Mouse (Mus musculus) kidney, embryonic 15.5 days (tissue): ENCODE data around the gene Setmar. TPM values are rescaled to one million over a fixed set of nuclear protein-coding genes. Genes with fewer than 3 reads are reported as not detected.
"Not testable (repeated sequence)": the region's sequence is repeated elsewhere in the genome, so short reads cannot be mapped to it uniquely, and the experiment has no call there.

Experiments used
- ATAC-seq: fragments of 200-750 bp; cut with Nextera tagmentation; replicated peaks from 2 replicates; pipeline ENCODE4 v1.8.0; 2017; ENCODE audit warnings: moderate TSS enrichment; ENCODE audit not compliant: low FRiP score
- H3K27ac ChIP-seq: fragments of 300-500 bp; sonication (generic); 2 replicates; pipeline ENCODE4 v1.5.1; 2015; ENCODE audit warnings: mild to moderate bottlenecking, inconsistent platforms
- H3K27me3 ChIP-seq: fragments of 300-500 bp; sonication (generic); 2 replicates; pipeline ENCODE4 v1.6.1; 2015; ENCODE audit warnings: inconsistent platforms
- H3K36me3 ChIP-seq: fragments of 300-500 bp; sonication (generic); 2 replicates; pipeline ENCODE4 v1.6.1; 2015; ENCODE audit warnings: inconsistent platforms
- H3K4me1 ChIP-seq: fragments of 300-500 bp; sonication (generic); 2 replicates; pipeline ENCODE4 v1.6.1; 2015; ENCODE audit warnings: inconsistent platforms
- H3K4me2 ChIP-seq: fragments of 300-500 bp; sonication (generic); 2 replicates; pipeline ENCODE4 v1.6.1; 2015; ENCODE audit warnings: moderate library complexity, mild to moderate bottlenecking, inconsistent platforms
- H3K4me3 ChIP-seq: fragments of 300-500 bp; sonication (generic); replicated peaks from 2 replicates; pipeline ENCODE4 v1.5.1; 2015; ENCODE audit warnings: mild to moderate bottlenecking, inconsistent platforms
- H3K9ac ChIP-seq: fragments of 300-500 bp; sonication (generic); 2 replicates; pipeline ENCODE4 v1.6.1; 2015; ENCODE audit warnings: mild to moderate bottlenecking, inconsistent platforms
- H3K9me3 ChIP-seq: fragments of 300-500 bp; sonication (generic); replicated peaks from 2 replicates; pipeline ENCODE4 v1.6.1; 2016; ENCODE audit warnings: inconsistent platforms
- WGBS: fragments of 180-500 bp; shearing (Covaris S2); methylation state at CpG from one replicate; pipeline ENCODE4 v1.1.7; 2015; ENCODE audit warnings: mixed read lengths; 5-methylcytosine and 5-hydroxymethylcytosine counted together
- polyA plus RNA-seq: library from polyadenylated mRNA; unstranded; fragments of >200 nt; fragmentation: Nextera tagmentation; extraction: Ambion mirVana; gene quantifications from 2 replicates; pipeline ENCODE4 v1.2.1, GENCODE M21; 2015

Gene Setmar
- polyA plus RNA-seq, result 7.3 and 9.2 TPM in 2 replicates

- H3K27me3 ChIP-seq, result no peaks in the 10 kb centered on the region
- ATAC-seq, result peak; percentile 99
- no peaks in the 10 kb centered on the region for H3K36me3 ChIP-seq
- H3K27ac ChIP-seq, result peak within 1 kb of the TSS; percentile 93
- H3K9ac ChIP-seq, result peak within 1 kb of the TSS; percentile 53
- no peaks in the 10 kb centered on the region for H3K4me1 ChIP-seq
- H3K4me3 ChIP-seq, result peak within 1 kb of the TSS; percentile 60
- H3K4me2 ChIP-seq, result peak within 1 kb of the TSS; percentile 64
- under 1% methylated on average over 23 of the region's 24 CpGs for WGBS
- H3K9me3 ChIP-seq, result no peaks in the 10 kb centered on the region
Observed at GRCm38 (mm10) chr6:108064918-108065526, at the start of gene Setmar. Setmar (plus strand) TSS chr6:108065045.

GRCm38 (mm10) chr6:108021646-108022045 lies 43.2 kb upstream of the Setmar start:
- WGBS, result 78% methylated on average over 5 of the region's 5 CpGs
- H3K9ac ChIP-seq, result no peak overlapping the region

GRCm38 (mm10) chr6:108055041-108055440 lies 9.8 kb upstream of the Setmar start:
- 7% methylated on average over 2 of the region's 2 CpGs for WGBS
- not testable (repeated sequence) for H3K9ac ChIP-seq, H3K9me3 ChIP-seq, H3K4me2 ChIP-seq, H3K27ac ChIP-seq, H3K36me3 ChIP-seq, H3K27me3 ChIP-seq, H3K4me1 ChIP-seq, ATAC-seq, H3K4me3 ChIP-seq

More at GRCm38 (mm10) chr6:108021646-108022045, 43.2 kb upstream of the Setmar start:
- Histone ChIP-seq H3K27me3 (no peaks in the 10 kb centered on the region), H3K4me2 (no peak overlapping the region), H3K36me3 (no peaks in the 10 kb centered on the region), H3K27ac (no peak overlapping the region), H3K4me3 (no peak overlapping the region), H3K4me1 (no peaks in the 10 kb centered on the region), H3K9me3 (no peaks in the 10 kb centered on the region)
- no peak for ATAC-seq

GRCm38 (mm10) chr6:108055946-108056345 lies 8.9 kb upstream of the Setmar start:
- no peak overlapping the region for H3K27ac ChIP-seq
- no peak overlapping the region for H3K4me3 ChIP-seq
- WGBS, result 80% methylated on average over 3 of the region's 3 CpGs
- no peaks in the 10 kb centered on the region for H3K9me3 ChIP-seq
- no peak for ATAC-seq
- H3K4me2 ChIP-seq, result no peak overlapping the region
- no peaks in the 10 kb centered on the region for H3K27me3 ChIP-seq
- H3K4me1 ChIP-seq, result no peaks in the 10 kb centered on the region
- H3K9ac ChIP-seq, result no peak overlapping the region
- no peaks in the 10 kb centered on the region for H3K36me3 ChIP-seq

- no peaks in the 10 kb centered on the region for H3K36me3 ChIP-seq
- H3K4me1 ChIP-seq, result no peaks in the 10 kb centered on the region
- 62% methylated on average over 4 of the region's 4 CpGs for WGBS
- no peak overlapping the region for H3K27ac ChIP-seq
- ATAC-seq, result no peak
- no peak overlapping the region for H3K9ac ChIP-seq
- no peak overlapping the region for H3K4me3 ChIP-seq
- no peaks in the 10 kb centered on the region for H3K9me3 ChIP-seq
- no peaks in the 10 kb centered on the region for H3K27me3 ChIP-seq
- H3K4me2 ChIP-seq, result no peak overlapping the region
Observed at GRCm38 (mm10) chr6:108057353-108057752, 7.5 kb upstream of the Setmar start.

- Histone ChIP-seq H3K4me1 (no peaks in the 10 kb centered on the region), H3K27ac (no peak overlapping the region), H3K9me3 (no peaks in the 10 kb centered on the region), H3K9ac (no peak overlapping the region), H3K4me3 (no peak overlapping the region), H3K27me3 (no peaks in the 10 kb centered on the region), H3K36me3 (no peaks in the 10 kb centered on the region), H3K4me2 (no peak overlapping the region)
- WGBS, result 86% methylated on average over 5 of the region's 5 CpGs
- ATAC-seq, result no peak
Observed at GRCm38 (mm10) chr6:108058066-108058465, 6.8 kb upstream of the Setmar start.

GRCm38 (mm10) chr6:108061121-108061520 lies 3.7 kb upstream of the Setmar start:
- Histone ChIP-seq H3K27ac (no peak overlapping the region), H3K36me3 (no peaks in the 10 kb centered on the region)
- 78% methylated on average over 3 of the region's 3 CpGs for whole genome bisulfite sequencing

GRCm38 (mm10) chr6:108065583-108065982 lies 738 bp downstream of the Setmar start:
- Histone ChIP-seq H3K4me1 (no peaks in the 10 kb centered on the region), H3K9me3 (no peaks in the 10 kb centered on the region), H3K27ac (peak overlapping the region; percentile 93), H3K4me2 (peak overlapping the region; percentile 64), H3K27me3 (no peaks in the 10 kb centered on the region), H3K9ac (0 out of 2 replicates have a peak overlapping the region, but pooled peaks have one; percentile 40), H3K4me3 (peak overlapping the region; percentile 60), H3K36me3 (no peaks in the 10 kb centered on the region)
- ATAC-seq, result no peak
- 14% methylated on average over 5 of the region's 6 CpGs for WGBS

More at GRCm38 (mm10) chr6:108061121-108061520, 3.7 kb upstream of the Setmar start:
- Histone ChIP-seq H3K4me1 (no peaks in the 10 kb centered on the region), H3K4me3 (no peak overlapping the region), H3K4me2 (no peak overlapping the region), H3K9me3 (no peaks in the 10 kb centered on the region), H3K9ac (no peak overlapping the region), H3K27me3 (no peaks in the 10 kb centered on the region)
- no peak for ATAC-seq

- H3K4me2 ChIP-seq, result no peak overlapping the region
- H3K27me3 ChIP-seq, result no peaks in the 10 kb centered on the region
- H3K9ac ChIP-seq, result no peak overlapping the region
- no peaks in the 10 kb centered on the region for H3K4me1 ChIP-seq
- no peak overlapping the region for H3K27ac ChIP-seq
- no peak overlapping the region for H3K4me3 ChIP-seq
- WGBS, result 92% methylated on average over 7 of the region's 7 CpGs
- peaks cover 11% of the 10 kb centered on the region; the same call in 1 of the 2 replicates for H3K36me3 ChIP-seq
- no peak for ATAC-seq
- H3K9me3 ChIP-seq, result no peaks in the 10 kb centered on the region
Observed at GRCm38 (mm10) chr6:108070947-108071346, 6.1 kb downstream of the Setmar start.

GRCm38 (mm10) chr6:108073071-108073470 lies 8.2 kb downstream of the Setmar start:
- Histone ChIP-seq H3K4me1 (no peaks in the 10 kb centered on the region), H3K4me2 (no peak overlapping the region), H3K27ac (no peak overlapping the region), H3K4me3 (no peak overlapping the region), H3K27me3 (no peaks in the 10 kb centered on the region), H3K9me3 (no peaks in the 10 kb centered on the region), H3K9ac (no peak overlapping the region), H3K36me3 (peaks cover 21% of the 10 kb centered on the region; the same call in 1 of the 2 replicates)
- ATAC-seq, result no peak
- 61% methylated on average over 5 of the region's 5 CpGs for WGBS

- Histone ChIP-seq H3K9ac (no peak overlapping the region), H3K9me3 (no peaks in the 10 kb centered on the region), H3K36me3 (peaks cover 21% of the 10 kb centered on the region; the same call in 1 of the 2 replicates), H3K4me1 (no peaks in the 10 kb centered on the region), H3K4me3 (no peak overlapping the region), H3K27me3 (no peaks in the 10 kb centered on the region), H3K4me2 (no peak overlapping the region), H3K27ac (no peak overlapping the region)
- no peak for ATAC-seq
- 93% methylated on average over 2 of the region's 2 CpGs for WGBS
Observed at GRCm38 (mm10) chr6:108073931-108074330, 9.1 kb downstream of the Setmar start.

- no peaks in the 10 kb centered on the region for H3K27me3 ChIP-seq
- 87% methylated on average over 10 of the region's 10 CpGs for WGBS
- no peak for ATAC-seq
- no peak overlapping the region for H3K4me3 ChIP-seq
- H3K4me1 ChIP-seq, result no peaks in the 10 kb centered on the region
- peaks cover 21% of the 10 kb centered on the region; the same call in 1 of the 2 replicates for H3K36me3 ChIP-seq
- no peak overlapping the region for H3K9ac ChIP-seq
- H3K4me2 ChIP-seq, result no peak overlapping the region
- H3K27ac ChIP-seq, result no peak overlapping the region
- no peaks in the 10 kb centered on the region for H3K9me3 ChIP-seq
Observed at GRCm38 (mm10) chr6:108074624-108075023, 9.8 kb downstream of the Setmar start.

- H3K36me3 ChIP-seq, result peaks cover 21% of the 10 kb centered on the region; the same call in 1 of the 2 replicates
- H3K27me3 ChIP-seq, result no peaks in the 10 kb centered on the region
- no peak overlapping the region for H3K27ac ChIP-seq
- no peak overlapping the region for H3K4me2 ChIP-seq
- no peak for ATAC-seq
- no peak overlapping the region for H3K9ac ChIP-seq
- H3K9me3 ChIP-seq, result no peaks in the 10 kb centered on the region
- WGBS, result 95% methylated on average over 7 of the region's 7 CpGs
- H3K4me3 ChIP-seq, result no peak overlapping the region
- no peaks in the 10 kb centered on the region for H3K4me1 ChIP-seq
Observed at GRCm38 (mm10) chr6:108075857-108076256, 11.0 kb downstream of the Setmar start.
